Mouse (Mus musculus): ENCODE measurements at regions not wholly inside any gene's neighbourhood (a gene's known extent, or its start where the extent isn't known, plus 50 kb on each side); places are given as distances from the start of the nearest gene placed in this dataset.

DNA sequence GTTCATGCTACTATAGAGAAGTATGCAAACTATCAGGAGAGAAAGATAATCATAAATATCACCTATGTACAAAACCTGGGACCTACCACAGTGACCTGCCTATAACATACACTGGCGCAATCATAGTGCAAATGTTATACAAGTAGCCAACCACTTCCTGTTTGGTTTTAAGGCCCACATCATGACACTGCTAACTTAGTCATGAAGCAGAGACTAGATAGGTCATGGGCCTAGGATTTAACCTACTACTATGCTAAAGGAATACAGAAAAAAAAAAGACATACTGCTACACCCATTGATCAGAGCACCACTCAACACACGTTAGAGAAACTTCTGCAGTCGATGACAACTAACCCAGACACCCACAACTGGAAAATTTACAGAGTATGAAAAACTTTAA lies 498.6 kb upstream of the Acvr2a start:
- no peak for DNase-seq (ENCODE audit: low spot score)
- H3K4me3 ChIP-seq (ENCODE audit: low read depth, low read length), result no peak overlapping the region
- no peak for ATAC-seq (replicated peaks; ENCODE audit: low FRiP score)
- 81% methylated on average over 3 of the region's 3 CpGs for WGBS
- H3K4me2 ChIP-seq, result no peak overlapping the region
- H3K27me3 ChIP-seq (replicated peaks; ENCODE audit: control insufficient read depth, insufficient read depth, low read length), result no peaks in the 10 kb centered on the region
- no peak overlapping the region for H3K9ac ChIP-seq (ENCODE audit: low read depth, low read length)
- H3K4me1 ChIP-seq (replicated peaks; ENCODE audit: control insufficient read depth, insufficient read depth, low read length), result no peaks in the 10 kb centered on the region
- no peaks in the 10 kb centered on the region for H3K9me3 ChIP-seq (ENCODE audit: control insufficient read depth, low read length)
- no peaks in the 10 kb centered on the region for H3K36me3 ChIP-seq (ENCODE audit: control insufficient read depth, insufficient read depth, low read length)
- H3K27ac ChIP-seq (ENCODE audit: low read depth, low read length), result no peak overlapping the region

DNA sequence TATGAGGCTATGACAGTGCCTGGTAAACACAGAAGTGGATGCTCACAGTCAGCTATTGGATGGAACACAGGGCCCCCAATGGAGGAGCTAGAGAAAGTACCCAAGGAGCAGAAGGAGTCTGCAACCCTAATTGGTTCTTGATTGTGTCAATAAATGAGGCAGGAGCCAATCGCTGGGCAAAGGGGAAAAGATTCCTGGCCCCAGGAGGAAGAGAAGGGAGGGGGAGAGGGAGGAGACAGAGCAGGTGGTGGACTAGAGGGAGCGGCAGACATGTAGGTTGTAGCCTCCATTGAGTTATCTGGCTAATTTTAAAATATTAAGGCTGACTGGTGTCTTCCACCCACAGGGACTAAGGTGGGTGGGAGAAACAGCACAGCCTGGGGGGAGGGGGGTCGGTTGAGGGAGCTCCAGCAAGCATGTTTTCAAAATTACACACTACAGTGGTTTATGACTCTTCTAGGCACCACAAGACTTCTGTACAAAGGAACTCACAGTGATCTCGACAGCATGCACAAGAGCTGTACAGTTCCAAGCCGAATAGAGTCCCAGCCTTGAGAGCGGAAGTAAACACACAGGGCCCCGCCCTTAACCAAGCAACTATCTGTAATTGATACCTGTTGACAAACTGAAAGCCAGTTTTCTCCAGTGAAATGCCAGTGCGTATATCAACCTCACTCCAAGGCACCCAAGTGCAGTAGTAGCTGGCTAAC lies 497.6 kb upstream of the Acvr2a start:
- DNase-seq (ENCODE audit: low spot score) (no peak), ATAC-seq (replicated peaks; ENCODE audit: low FRiP score) (no peak)
- no peak overlapping the region for H3K27ac ChIP-seq (ENCODE audit: low read depth, low read length)
- H3K4me1 ChIP-seq (replicated peaks; ENCODE audit: control insufficient read depth, insufficient read depth, low read length), result no peaks in the 10 kb centered on the region
- H3K4me2 ChIP-seq, result no peak overlapping the region
- 74% methylated on average over 8 of the region's 8 CpGs for WGBS
- no peaks in the 10 kb centered on the region for H3K36me3 ChIP-seq (ENCODE audit: control insufficient read depth, insufficient read depth, low read length)
- H3K9me3 ChIP-seq (ENCODE audit: control insufficient read depth, low read length), result no peaks in the 10 kb centered on the region
- no peak overlapping the region for H3K4me3 ChIP-seq (ENCODE audit: low read depth, low read length)
- no peak overlapping the region for H3K9ac ChIP-seq (ENCODE audit: low read depth, low read length)
- H3K27me3 ChIP-seq (replicated peaks; ENCODE audit: control insufficient read depth, insufficient read depth, low read length), result no peaks in the 10 kb centered on the region

DNA sequence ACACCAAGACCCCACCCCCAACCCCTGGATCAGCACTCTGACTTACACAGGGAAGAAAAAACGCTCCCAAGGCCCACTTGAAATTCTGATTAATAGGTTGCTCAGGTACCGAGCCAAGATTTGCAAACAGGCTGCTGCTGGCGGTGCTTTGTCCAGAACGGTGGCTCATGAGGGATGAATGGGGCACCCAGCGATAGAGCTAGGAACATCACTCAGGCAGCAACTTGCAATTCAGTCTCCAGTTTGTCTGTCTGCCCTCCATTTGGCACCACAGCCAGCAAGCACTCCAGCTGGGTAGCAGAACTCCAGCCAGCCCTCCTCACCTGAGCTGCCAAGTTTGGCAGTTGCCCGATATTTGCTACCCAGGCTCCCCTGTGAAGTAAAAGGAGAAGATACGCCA lies 496.1 kb upstream of the Acvr2a start:
- Histone ChIP-seq H3K27me3 (replicated peaks; ENCODE audit: control insufficient read depth, insufficient read depth, low read length) (no peaks in the 10 kb centered on the region), H3K36me3 (ENCODE audit: control insufficient read depth, insufficient read depth, low read length) (no peaks in the 10 kb centered on the region), H3K9me3 (ENCODE audit: control insufficient read depth, low read length) (no peaks in the 10 kb centered on the region), H3K27ac (ENCODE audit: low read depth, low read length) (no peak overlapping the region), H3K4me2 (no peak overlapping the region), H3K4me3 (ENCODE audit: low read depth, low read length) (no peak overlapping the region), H3K4me1 (replicated peaks; ENCODE audit: control insufficient read depth, insufficient read depth, low read length) (no peaks in the 10 kb centered on the region), H3K9ac (ENCODE audit: low read depth, low read length) (no peak overlapping the region)
- ATAC-seq (replicated peaks; ENCODE audit: low FRiP score), result no peak
- no peak for DNase-seq (ENCODE audit: low spot score)
- WGBS, result 68% methylated on average over 7 of the region's 7 CpGs

DNA sequence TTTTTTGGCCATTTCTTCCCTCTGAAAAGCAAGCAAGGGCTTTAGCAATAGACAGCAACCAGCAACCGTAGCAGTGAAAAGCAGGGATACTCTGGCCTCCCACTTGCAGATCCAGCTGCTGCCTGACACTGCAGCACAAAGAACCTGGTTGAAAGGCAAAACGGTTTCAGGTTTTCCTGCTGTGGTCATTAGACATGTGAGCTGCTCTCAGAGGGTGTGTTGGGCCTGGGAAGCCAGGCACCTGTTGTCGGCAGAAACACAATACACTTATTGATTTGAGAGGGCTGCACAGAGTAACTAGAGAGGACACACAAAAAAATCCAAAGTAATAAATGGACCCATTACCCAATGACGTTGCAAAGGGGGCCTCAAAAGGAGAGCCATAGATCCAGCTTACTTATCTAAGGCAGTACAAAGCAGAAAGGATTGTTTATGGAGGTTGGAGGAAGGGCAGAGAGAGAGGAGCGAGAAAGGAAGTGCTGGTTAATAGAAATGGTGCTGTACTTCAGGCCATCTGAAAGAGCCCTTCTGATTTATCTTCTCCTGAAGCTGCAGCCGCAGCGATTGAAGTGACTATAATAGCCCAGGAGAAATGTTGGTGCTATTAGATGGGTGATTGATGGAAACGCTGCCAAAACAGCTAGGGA lies 495.4 kb upstream of the Acvr2a start:
- ATAC-seq (replicated peaks; ENCODE audit: low FRiP score) (no peak; the same call in 1 of the 2 replicates), DNase-seq (ENCODE audit: low spot score) (no peak)
- Histone ChIP-seq H3K4me1 (replicated peaks; ENCODE audit: control insufficient read depth, insufficient read depth, low read length) (no peaks in the 10 kb centered on the region), H3K9me3 (ENCODE audit: control insufficient read depth, low read length) (no peaks in the 10 kb centered on the region), H3K4me2 (no peak overlapping the region), H3K27me3 (replicated peaks; ENCODE audit: control insufficient read depth, insufficient read depth, low read length) (no peaks in the 10 kb centered on the region), H3K27ac (ENCODE audit: low read depth, low read length) (no peak overlapping the region), H3K36me3 (ENCODE audit: control insufficient read depth, insufficient read depth, low read length) (no peaks in the 10 kb centered on the region), H3K4me3 (ENCODE audit: low read depth, low read length) (no peak overlapping the region), H3K9ac (ENCODE audit: low read depth, low read length) (no peak overlapping the region)
- WGBS, result 51% methylated on average over 8 of the region's 8 CpGs

DNA sequence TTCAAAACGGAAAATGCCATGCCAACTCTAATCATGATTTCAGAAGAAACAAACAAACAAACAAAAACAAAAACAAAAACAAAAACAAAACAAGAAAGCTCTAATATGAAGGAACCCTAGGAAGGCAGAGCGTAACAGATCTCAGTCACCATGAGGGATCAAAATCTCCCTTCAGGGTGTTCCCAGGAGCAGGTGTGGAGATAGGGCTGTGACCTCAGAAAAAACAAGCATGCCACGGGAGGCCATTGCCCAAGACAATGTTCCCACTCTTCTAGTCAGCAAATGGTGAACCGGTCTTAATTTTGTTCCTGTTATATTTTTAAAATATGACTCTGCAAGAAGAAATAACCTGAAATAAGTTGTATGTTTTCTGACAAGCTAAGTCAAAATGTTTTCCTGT lies 492.4 kb upstream of the Acvr2a start:
- no peaks in the 10 kb centered on the region for H3K9me3 ChIP-seq (ENCODE audit: control insufficient read depth, low read length)
- H3K27ac ChIP-seq (ENCODE audit: low read depth, low read length), result no peak overlapping the region
- no peaks in the 10 kb centered on the region for H3K4me1 ChIP-seq (replicated peaks; ENCODE audit: control insufficient read depth, insufficient read depth, low read length)
- H3K9ac ChIP-seq (ENCODE audit: low read depth, low read length), result no peak overlapping the region
- H3K4me3 ChIP-seq (ENCODE audit: low read depth, low read length), result no peak overlapping the region
- no peaks in the 10 kb centered on the region for H3K36me3 ChIP-seq (ENCODE audit: control insufficient read depth, insufficient read depth, low read length)
- H3K27me3 ChIP-seq (replicated peaks; ENCODE audit: control insufficient read depth, insufficient read depth, low read length), result no peaks in the 10 kb centered on the region
- WGBS, result 85% methylated on average over 4 of the region's 4 CpGs
- DNase-seq (ENCODE audit: low spot score), result no peak
- no peak for ATAC-seq (replicated peaks; ENCODE audit: low FRiP score)
- H3K4me2 ChIP-seq, result no peak overlapping the region

DNA sequence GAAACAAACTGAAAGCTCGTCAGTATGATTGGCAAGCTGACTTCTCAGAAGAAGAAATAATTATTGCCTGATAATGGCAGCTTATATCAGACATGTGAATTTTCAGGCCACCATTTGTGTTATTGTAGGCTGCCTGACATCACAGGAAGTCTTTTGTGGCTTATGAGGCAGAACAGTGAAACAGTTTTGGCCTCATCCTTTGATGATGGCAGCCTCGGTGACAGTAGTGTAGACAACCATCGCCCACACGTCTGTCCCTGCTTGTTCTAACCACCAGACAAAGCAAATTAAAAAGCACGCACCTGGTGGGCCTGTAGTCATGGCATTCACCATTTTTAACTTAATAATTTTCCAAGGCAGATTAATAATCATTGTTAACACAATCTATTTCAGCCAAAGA lies 491.6 kb upstream of the Acvr2a start:
- Histone ChIP-seq H3K27ac (ENCODE audit: low read depth, low read length) (no peak overlapping the region), H3K9ac (ENCODE audit: low read depth, low read length) (no peak overlapping the region), H3K36me3 (ENCODE audit: control insufficient read depth, insufficient read depth, low read length) (no peaks in the 10 kb centered on the region), H3K4me1 (replicated peaks; ENCODE audit: control insufficient read depth, insufficient read depth, low read length) (no peaks in the 10 kb centered on the region), H3K27me3 (replicated peaks; ENCODE audit: control insufficient read depth, insufficient read depth, low read length) (no peaks in the 10 kb centered on the region), H3K4me3 (ENCODE audit: low read depth, low read length) (no peak overlapping the region), H3K9me3 (ENCODE audit: control insufficient read depth, low read length) (no peaks in the 10 kb centered on the region), H3K4me2 (no peak overlapping the region)
- DNase-seq (ENCODE audit: low spot score), result no peak
- no peak for ATAC-seq (replicated peaks; ENCODE audit: low FRiP score)
- WGBS, result 77% methylated on average over 5 of the region's 5 CpGs

DNA sequence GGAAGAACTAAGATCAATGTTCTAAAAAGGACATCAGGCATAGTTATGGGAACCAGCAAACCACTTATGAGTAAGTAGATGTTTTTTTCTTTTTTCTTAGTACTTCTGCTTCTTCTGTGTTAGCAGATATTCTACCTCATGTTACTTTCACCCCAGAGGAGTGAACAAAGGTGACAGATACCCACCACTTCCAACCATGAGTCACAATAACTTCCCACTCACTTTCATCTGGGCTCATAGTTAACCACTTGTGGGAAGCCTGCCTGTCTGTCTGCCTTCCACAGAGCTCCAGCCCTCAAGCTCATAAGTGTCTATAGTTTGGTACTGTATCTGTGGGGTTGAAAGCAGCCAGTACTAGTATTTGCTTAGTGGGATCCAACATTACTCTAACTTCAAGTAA lies 485.7 kb upstream of the Acvr2a start:
- ATAC-seq (replicated peaks; ENCODE audit: low FRiP score), result no peak
- Histone ChIP-seq H3K4me1 (replicated peaks; ENCODE audit: control insufficient read depth, insufficient read depth, low read length) (no peaks in the 10 kb centered on the region), H3K36me3 (ENCODE audit: control insufficient read depth, insufficient read depth, low read length) (no peaks in the 10 kb centered on the region), H3K4me2 (no peak overlapping the region), H3K27ac (ENCODE audit: low read depth, low read length) (no peak overlapping the region), H3K4me3 (ENCODE audit: low read depth, low read length) (no peak overlapping the region), H3K9me3 (ENCODE audit: control insufficient read depth, low read length) (no peaks in the 10 kb centered on the region), H3K9ac (ENCODE audit: low read depth, low read length) (no peak overlapping the region), H3K27me3 (replicated peaks; ENCODE audit: control insufficient read depth, insufficient read depth, low read length) (no peaks in the 10 kb centered on the region)
- DNase-seq (ENCODE audit: low spot score), result no peak

DNA sequence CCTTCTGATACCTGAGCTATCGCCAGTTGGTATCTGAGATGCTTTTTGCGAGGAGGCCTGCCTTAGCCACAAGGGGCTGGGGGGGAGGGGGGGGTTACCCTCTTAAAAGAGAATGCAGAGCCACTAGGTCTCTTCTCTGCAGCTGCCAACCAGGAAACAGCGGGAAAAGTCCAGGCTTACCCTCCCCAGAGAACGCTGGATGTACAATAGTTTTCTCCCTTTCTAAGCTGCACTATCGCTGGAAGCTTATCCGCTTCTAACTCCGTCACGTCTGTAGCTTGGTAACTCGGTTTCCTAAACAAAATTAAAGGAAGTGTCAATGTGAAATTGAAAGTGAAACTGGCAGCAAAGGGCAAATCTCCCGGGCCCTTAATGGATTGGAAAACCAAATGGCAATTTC lies 481.1 kb upstream of the Acvr2a start:
- ATAC-seq (replicated peaks; ENCODE audit: low FRiP score) (no peak), DNase-seq (ENCODE audit: low spot score) (no peak)
- no peak overlapping the region for H3K9ac ChIP-seq (ENCODE audit: low read depth, low read length)
- 53% methylated on average over 10 of the region's 10 CpGs for WGBS
- no peaks in the 10 kb centered on the region for H3K36me3 ChIP-seq (ENCODE audit: control insufficient read depth, insufficient read depth, low read length)
- 0 out of 2 replicates have a peak overlapping the region, but pooled peaks have one; percentile 10 for H3K4me2 ChIP-seq
- H3K9me3 ChIP-seq (ENCODE audit: control insufficient read depth, low read length), result no peaks in the 10 kb centered on the region
- H3K27ac ChIP-seq (ENCODE audit: low read depth, low read length), result no peak overlapping the region
- no peaks in the 10 kb centered on the region for H3K4me1 ChIP-seq (replicated peaks; ENCODE audit: control insufficient read depth, insufficient read depth, low read length)
- H3K4me3 ChIP-seq (ENCODE audit: low read depth, low read length), result no peak overlapping the region
- no peaks in the 10 kb centered on the region for H3K27me3 ChIP-seq (replicated peaks; ENCODE audit: control insufficient read depth, insufficient read depth, low read length)

DNA sequence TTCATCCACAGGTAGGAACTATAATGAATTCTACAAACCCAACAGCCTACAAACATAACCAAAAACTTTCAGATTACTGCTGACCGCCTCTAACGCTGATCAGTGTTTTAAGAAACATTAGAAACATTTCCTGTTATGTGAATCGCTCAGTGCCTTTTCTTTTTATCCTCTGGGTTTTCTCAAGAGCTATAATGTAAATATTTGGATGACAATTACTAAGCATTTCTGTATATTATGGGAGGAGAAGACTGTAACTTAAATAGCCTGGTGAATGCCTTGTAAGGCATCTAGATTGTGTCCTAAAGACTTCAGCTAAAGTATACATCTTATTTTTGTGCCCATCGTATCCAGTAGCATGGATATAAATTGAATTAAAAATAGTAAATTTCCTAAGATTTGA lies 465.9 kb upstream of the Acvr2a start:
- Histone ChIP-seq H3K9me3 (ENCODE audit: control insufficient read depth, low read length) (no peaks in the 10 kb centered on the region), H3K4me1 (replicated peaks; ENCODE audit: control insufficient read depth, insufficient read depth, low read length) (no peaks in the 10 kb centered on the region), H3K36me3 (ENCODE audit: control insufficient read depth, insufficient read depth, low read length) (no peaks in the 10 kb centered on the region), H3K4me3 (ENCODE audit: low read depth, low read length) (no peak overlapping the region), H3K9ac (ENCODE audit: low read depth, low read length) (no peak overlapping the region), H3K4me2 (no peak overlapping the region), H3K27me3 (replicated peaks; ENCODE audit: control insufficient read depth, insufficient read depth, low read length) (no peaks in the 10 kb centered on the region), H3K27ac (ENCODE audit: low read depth, low read length) (no peak overlapping the region)
- DNase-seq (ENCODE audit: low spot score) (no peak), ATAC-seq (replicated peaks; ENCODE audit: low FRiP score) (no peak)
- 76% methylated on average over 4 of the region's 4 CpGs for WGBS
